Mouse (Mus musculus) megakaryocyte, embryonic 14.5 days (primary cell): Measurements from ENCODE around the gene Mfap4.

Experiments used
- FLI1 ChIP-seq: IDR thresholded peaks from 2 replicates; pipeline ENCODE4 v1.6.1; 2012; ENCODE audit warnings: low read length, inconsistent platforms, mixed read lengths
- GATA1 ChIP-seq: IDR thresholded peaks from 3 replicates; pipeline ENCODE4 v1.6.1; 2012; ENCODE audit warnings: mixed read lengths, low read length, inconsistent platforms, borderline replicate concordance

DNA sequence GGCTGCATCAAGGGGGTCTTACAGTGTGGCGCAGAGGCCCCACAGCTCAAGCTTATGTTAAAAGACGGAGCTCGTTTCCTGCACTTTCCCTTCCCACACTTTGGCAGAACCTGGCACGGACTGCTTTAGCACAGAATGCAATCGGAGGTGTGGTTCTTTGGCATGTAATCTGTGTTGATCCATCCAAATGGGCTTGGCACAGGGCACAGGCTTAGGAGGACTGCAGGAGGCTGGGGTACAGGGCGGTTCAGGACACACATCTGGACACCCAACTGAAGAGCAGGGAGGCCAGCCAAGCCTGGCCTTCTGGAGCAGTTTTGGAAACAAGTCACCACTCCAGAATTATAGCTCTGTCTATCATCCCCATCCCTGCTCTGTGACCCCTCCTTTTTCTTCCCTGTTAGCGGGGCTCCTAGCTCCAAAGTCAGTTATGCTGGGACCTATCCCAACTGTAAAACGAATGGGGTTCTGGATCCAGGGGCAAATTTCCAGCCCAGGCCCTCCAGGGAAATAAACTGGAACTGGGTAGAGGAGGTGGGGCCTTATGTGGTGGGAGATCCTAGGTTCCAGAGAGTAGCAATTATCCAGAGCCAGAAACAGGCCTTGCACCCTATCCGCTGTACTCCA lies 36.5 kb upstream of the Mfap4 start:
- TF ChIP-seq FLI1 (no peak), GATA1 (no peak)
